Mouse (Mus musculus): Measurements from ENCODE around the gene Dact2. TPM values are rescaled to one million over a fixed set of nuclear protein-coding genes. Genes with fewer than 3 reads are reported as not detected.

Gene Dact2
- polyA plus RNA-seq, 1 experiment, result 8.3 TPM

DNA sequence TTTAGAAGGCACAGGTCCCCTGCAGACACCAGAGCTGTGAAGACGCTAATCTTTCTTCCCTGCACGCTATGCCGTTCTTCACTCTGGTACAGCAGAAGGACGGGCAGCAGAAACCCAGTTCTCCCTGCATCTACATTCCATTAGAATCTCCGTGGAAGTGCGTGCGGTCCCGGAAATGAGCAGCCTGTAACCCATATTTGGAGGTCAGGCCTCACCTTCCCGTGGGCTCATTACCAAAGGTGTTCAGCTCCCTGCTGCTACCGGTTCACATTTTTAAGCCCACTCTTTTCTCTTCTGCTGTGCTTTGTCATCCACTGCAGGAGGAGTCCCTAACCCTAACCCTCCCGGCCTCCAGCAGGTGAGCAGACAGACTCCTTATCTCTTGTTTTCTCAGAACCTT is 34.7 kb downstream of the Dact2 start:
- H3K36me3 ChIP-seq (ENCODE audit: control insufficient read depth, insufficient read depth, low read length), result no peaks in the 10 kb centered on the region
- no peaks in the 10 kb centered on the region for H3K27me3 ChIP-seq (ENCODE audit: control insufficient read depth, insufficient read depth, low read length)
- TF ChIP-seq POLR2A (IDR thresholded peaks at IDR 0.05; ENCODE audit: control insufficient read depth, low read depth, low read length) (no peak), CTCF (IDR thresholded peaks at IDR 0.05; ENCODE audit: control insufficient read depth, insufficient read depth, insufficient replicate concordance, low read depth, low read length) (no peak)
- H3K4me1 ChIP-seq (ENCODE audit: control insufficient read depth, insufficient read depth, low read length), result peaks cover 4% of the 10 kb centered on the region
- H3K4me3 ChIP-seq (ENCODE audit: control insufficient read depth, low read depth, low read length), result no peak overlapping the region
- no peak overlapping the region for H3K27ac ChIP-seq (ENCODE audit: control insufficient read depth, insufficient read depth, low read depth, low read length)

DNA sequence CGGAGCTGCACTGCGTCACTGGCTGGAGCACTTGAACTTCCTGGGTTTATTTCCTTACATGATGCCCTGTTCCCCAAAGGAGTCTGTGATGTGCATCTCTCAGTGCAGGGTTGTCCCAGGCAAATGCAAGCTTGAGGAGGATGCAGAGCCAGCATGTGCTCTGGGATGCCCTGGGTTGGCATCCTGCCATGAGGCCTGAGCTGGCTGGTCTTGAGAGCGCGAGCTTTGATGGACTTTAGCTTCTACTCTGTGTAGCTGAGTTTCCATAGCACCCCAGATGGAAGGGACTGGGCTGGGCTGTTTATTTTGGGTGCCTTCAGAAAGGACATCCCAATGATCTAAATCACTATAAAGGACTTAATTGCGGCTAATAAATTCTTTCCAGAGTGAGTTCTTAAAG is 36.5 kb downstream of the Dact2 start:
- Histone ChIP-seq H3K4me1 (ENCODE audit: control insufficient read depth, insufficient read depth, low read length) (no peaks in the 10 kb centered on the region), H3K27me3 (ENCODE audit: control insufficient read depth, insufficient read depth, low read length) (no peaks in the 10 kb centered on the region), H3K27ac (ENCODE audit: control insufficient read depth, insufficient read depth, low read depth, low read length) (no peak overlapping the region), H3K36me3 (ENCODE audit: control insufficient read depth, insufficient read depth, low read length) (no peaks in the 10 kb centered on the region), H3K4me3 (ENCODE audit: control insufficient read depth, low read depth, low read length) (no peak overlapping the region)
- no peak for TF ChIP-seq CTCF (IDR thresholded peaks at IDR 0.05; ENCODE audit: control insufficient read depth, insufficient read depth, insufficient replicate concordance, low read depth, low read length)
- TF ChIP-seq POLR2A (IDR thresholded peaks at IDR 0.05; ENCODE audit: control insufficient read depth, low read depth, low read length), result no peak

DNA sequence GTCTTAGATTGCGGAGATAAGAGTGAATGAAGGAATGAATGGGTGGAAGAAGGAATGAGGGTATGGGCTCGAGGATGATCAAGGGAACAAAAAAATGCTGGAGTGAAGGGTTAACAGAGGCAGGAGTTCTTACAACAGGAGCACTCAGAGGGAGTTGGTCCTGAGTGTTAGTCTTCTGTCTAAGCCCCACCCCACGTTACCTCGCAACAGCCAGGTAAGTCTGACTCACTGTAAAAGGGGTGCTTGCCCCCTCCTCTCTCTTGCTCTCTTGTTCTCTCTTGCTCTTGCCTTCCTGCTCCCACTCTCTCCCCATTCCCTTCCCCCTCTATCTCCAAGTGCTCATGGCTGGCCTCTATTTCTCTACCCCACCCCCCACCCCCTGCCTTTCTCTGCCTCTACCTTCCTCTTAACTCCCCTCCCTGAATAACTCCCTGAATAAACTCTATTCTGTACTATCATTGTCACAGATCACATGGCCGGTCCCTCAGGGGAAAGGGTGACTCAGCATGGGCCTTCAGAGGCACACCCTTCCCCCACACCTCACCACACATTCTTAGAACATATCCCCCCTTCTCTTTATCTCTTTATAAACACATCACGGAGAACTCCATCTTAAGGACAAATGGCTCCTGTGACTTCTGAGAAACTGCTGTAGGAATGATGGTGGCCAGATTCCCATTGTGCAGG is 37.2 kb downstream of the Dact2 start:
- Histone ChIP-seq H3K4me3 (ENCODE audit: control insufficient read depth, low read depth, low read length) (no peak overlapping the region), H3K4me1 (ENCODE audit: control insufficient read depth, insufficient read depth, low read length) (no peaks in the 10 kb centered on the region), H3K27ac (ENCODE audit: control insufficient read depth, insufficient read depth, low read depth, low read length) (no peak overlapping the region)

DNA sequence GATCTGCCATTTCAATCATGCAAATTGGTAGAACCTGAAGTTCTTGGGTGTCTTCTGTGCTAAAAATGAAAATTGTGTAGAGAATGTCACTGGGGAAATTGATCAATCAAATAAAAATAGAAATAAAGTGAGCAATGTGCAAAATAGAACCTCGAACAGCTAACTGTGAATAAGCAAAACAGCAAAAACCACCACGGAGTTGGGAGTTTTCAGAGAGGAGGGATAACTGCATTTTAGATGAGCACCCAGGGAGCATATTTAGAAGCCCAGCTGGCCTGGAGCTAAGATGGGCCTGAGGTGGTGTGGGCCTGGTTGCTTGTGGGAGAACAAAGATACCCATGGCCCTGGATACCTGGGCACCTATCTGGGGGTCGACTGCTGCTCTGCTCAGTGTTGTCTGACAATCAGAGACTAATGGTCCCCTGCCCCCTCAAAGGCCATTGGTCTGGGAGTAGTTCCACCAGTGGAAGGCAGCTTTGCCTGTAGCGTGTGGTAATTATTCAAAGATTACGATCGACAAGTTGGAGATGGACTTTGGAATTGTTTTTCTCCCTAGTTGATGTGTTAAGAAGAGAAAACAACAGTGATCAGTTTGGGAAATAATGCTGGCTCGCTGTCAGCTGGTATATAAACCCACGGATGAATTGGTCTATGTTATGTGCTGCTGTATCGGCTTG is 38.0 kb downstream of the Dact2 start:
- Histone ChIP-seq H3K27ac (ENCODE audit: control insufficient read depth, insufficient read depth, low read depth, low read length) (no peak overlapping the region), H3K36me3 (ENCODE audit: control insufficient read depth, insufficient read depth, low read length) (no peaks in the 10 kb centered on the region), H3K27me3 (ENCODE audit: control insufficient read depth, insufficient read depth, low read length) (no peaks in the 10 kb centered on the region), H3K4me3 (ENCODE audit: control insufficient read depth, low read depth, low read length) (no peak overlapping the region), H3K4me1 (ENCODE audit: control insufficient read depth, insufficient read depth, low read length) (no peaks in the 10 kb centered on the region)
- TF ChIP-seq CTCF (IDR thresholded peaks at IDR 0.05; ENCODE audit: control insufficient read depth, insufficient read depth, insufficient replicate concordance, low read depth, low read length) (no peak), POLR2A (IDR thresholded peaks at IDR 0.05; ENCODE audit: control insufficient read depth, low read depth, low read length) (no peak)

More for the DNA sequence above, 37.2 kb downstream of the Dact2 start:
- Histone ChIP-seq H3K27me3 (ENCODE audit: control insufficient read depth, insufficient read depth, low read length) (no peaks in the 10 kb centered on the region), H3K36me3 (ENCODE audit: control insufficient read depth, insufficient read depth, low read length) (no peaks in the 10 kb centered on the region)
- TF ChIP-seq CTCF (IDR thresholded peaks at IDR 0.05; ENCODE audit: control insufficient read depth, insufficient read depth, insufficient replicate concordance, low read depth, low read length) (no peak), POLR2A (IDR thresholded peaks at IDR 0.05; ENCODE audit: control insufficient read depth, low read depth, low read length) (no peak)

DNA sequence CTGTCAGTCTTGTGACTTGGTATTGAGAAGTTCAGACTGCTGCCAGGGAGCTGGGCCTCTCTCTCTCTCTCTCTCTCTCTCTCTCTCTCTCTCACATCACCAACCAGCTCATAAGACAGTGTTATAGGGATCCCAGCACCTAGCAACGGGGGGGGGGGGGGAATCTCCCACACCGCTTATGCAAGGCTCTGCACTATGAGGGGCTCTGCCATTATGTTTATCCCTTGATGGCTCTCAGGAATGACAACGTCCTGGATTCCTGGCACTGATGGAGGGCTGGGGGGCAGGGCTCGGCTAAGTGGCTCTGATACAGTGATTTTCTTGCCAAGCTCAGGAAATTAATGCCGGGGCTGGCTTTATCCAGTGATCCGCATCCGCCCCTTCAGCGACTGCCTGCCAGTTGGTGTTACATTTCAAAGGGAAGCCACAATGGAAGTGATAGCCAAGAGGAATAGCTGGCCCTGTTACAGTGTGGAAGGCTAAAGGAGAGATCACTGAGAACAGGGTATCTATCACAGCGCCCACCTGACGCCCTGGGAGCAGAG is 38.7 kb downstream of the Dact2 start:
- Histone ChIP-seq H3K36me3 (ENCODE audit: control insufficient read depth, insufficient read depth, low read length) (no peaks in the 10 kb centered on the region), H3K27ac (ENCODE audit: control insufficient read depth, insufficient read depth, low read depth, low read length) (no peak overlapping the region), H3K27me3 (ENCODE audit: control insufficient read depth, insufficient read depth, low read length) (no peaks in the 10 kb centered on the region), H3K4me1 (ENCODE audit: control insufficient read depth, insufficient read depth, low read length) (no peaks in the 10 kb centered on the region), H3K4me3 (ENCODE audit: control insufficient read depth, low read depth, low read length) (no peak overlapping the region)
- no peak for TF ChIP-seq CTCF (IDR thresholded peaks at IDR 0.05; ENCODE audit: control insufficient read depth, insufficient read depth, insufficient replicate concordance, low read depth, low read length)
- no peak for TF ChIP-seq POLR2A (IDR thresholded peaks at IDR 0.05; ENCODE audit: control insufficient read depth, low read depth, low read length)

DNA sequence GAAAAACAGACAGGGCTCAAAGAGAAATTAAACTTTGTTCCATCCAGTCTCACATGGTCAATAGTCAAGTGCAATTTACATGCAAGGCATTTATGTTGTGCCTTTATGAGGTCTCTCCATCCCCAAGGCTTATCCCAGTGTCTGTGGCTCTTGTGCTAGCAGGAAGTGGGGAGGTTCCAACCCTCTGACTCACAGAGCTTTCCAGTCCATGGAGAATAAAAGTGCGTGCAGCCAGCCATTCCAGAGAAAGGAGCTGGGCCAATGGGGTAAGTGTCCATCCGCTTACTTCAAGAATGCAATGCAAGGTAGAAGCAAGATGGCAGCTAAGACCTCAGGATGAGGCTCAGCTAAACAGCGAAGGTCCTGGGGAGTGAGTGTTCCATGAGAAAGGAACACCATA is 43.3 kb downstream of the Dact2 start:
- no peak for TF ChIP-seq CTCF (IDR thresholded peaks at IDR 0.05; ENCODE audit: control insufficient read depth, insufficient read depth, insufficient replicate concordance, low read depth, low read length)
- TF ChIP-seq POLR2A (IDR thresholded peaks at IDR 0.05; ENCODE audit: control insufficient read depth, low read depth, low read length), result no peak
- Histone ChIP-seq H3K4me1 (ENCODE audit: control insufficient read depth, insufficient read depth, low read length) (no peaks in the 10 kb centered on the region), H3K27me3 (ENCODE audit: control insufficient read depth, insufficient read depth, low read length) (no peaks in the 10 kb centered on the region), H3K36me3 (ENCODE audit: control insufficient read depth, insufficient read depth, low read length) (no peaks in the 10 kb centered on the region), H3K4me3 (ENCODE audit: control insufficient read depth, low read depth, low read length) (no peak overlapping the region), H3K27ac (ENCODE audit: control insufficient read depth, insufficient read depth, low read depth, low read length) (no peak overlapping the region)

DNA sequence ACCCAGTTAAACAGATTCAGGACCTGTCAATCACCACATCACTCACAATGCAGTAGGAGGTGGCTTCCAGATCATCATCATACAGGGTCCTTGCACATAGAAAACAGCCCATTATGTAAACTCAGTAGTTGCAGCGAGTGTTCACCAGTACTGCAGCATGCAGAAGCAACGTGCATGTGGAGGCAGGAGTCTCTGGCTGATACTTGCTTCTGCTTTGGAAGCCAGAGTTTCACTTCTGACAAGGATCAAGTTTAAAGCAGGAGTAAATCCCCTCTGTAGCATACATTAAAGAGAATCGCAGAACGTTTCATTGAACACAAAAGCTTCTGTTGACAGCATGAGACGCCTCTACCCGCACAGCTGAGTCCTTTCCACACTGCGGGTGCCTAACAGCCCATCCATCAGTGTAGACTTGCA is 46.3 kb downstream of the Dact2 start:
- no peaks in the 10 kb centered on the region for H3K4me1 ChIP-seq (ENCODE audit: control insufficient read depth, insufficient read depth, low read length)
- TF ChIP-seq POLR2A (IDR thresholded peaks at IDR 0.05; ENCODE audit: control insufficient read depth, low read depth, low read length), result no peak
- no peak for TF ChIP-seq CTCF (IDR thresholded peaks at IDR 0.05; ENCODE audit: control insufficient read depth, insufficient read depth, insufficient replicate concordance, low read depth, low read length)
- H3K36me3 ChIP-seq (ENCODE audit: control insufficient read depth, insufficient read depth, low read length), result no peaks in the 10 kb centered on the region
- no peak overlapping the region for H3K27ac ChIP-seq (ENCODE audit: control insufficient read depth, insufficient read depth, low read depth, low read length)
- H3K4me3 ChIP-seq (ENCODE audit: control insufficient read depth, low read depth, low read length), result no peak overlapping the region
- no peaks in the 10 kb centered on the region for H3K27me3 ChIP-seq (ENCODE audit: control insufficient read depth, insufficient read depth, low read length)

Other genes starting within 250 kb of the Dact2 start
- gene Gm7356, start 200.6 kb downstream of the Dact2 start, polyA plus RNA-seq (2012; rRNA removed), result 29.2 and 37.8 TPM in 2 replicates
- 23.7 and 24.0 TPM in 2 replicates for gene Gm7358, start 144.8 kb downstream of the Dact2 start, polyA plus RNA-seq (2012; rRNA removed)
- gene Smoc2, start 75.2 kb upstream of the Dact2 start, polyA plus RNA-seq (2012; rRNA removed), result 23.7 and 24.6 TPM in 2 replicates